Mouse (Mus musculus): Measurements from ENCODE around the gene Gm17416. TPM values are rescaled to one million over a fixed set of nuclear protein-coding genes. Genes with fewer than 3 reads are reported as not detected.

Gene Gm17416
- polyA plus RNA-seq, 1 experiment from 2014 or later = not detected

DNA sequence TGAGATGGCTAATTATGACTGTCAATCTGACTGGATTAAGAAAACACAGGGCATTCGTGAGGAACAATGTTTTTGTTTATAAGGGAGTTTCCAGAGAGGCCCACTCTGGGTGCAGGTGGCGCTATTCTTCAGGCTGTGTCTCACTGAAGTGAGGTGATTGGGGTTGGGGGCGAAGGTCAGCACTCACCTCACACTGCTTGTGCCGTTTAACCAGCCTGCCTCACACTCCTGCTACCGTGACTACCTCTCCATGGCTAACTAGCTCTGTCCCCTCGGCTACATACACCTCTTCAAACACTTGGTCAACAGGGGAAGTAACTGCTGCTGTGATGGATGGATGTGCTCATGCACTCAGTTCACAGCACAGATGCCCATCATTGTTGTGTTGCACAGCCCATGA, 19.9 kb downstream of the Gm17416 start:
- no peak overlapping the region for H3K4me3 ChIP-seq (ENCODE audit: low read depth, low read length)
- ATAC-seq (ENCODE audit: low read depth) (no peak), DNase-seq (ENCODE audit: low spot score) (no peak)
- H3K4me1 ChIP-seq (ENCODE audit: control insufficient read depth, insufficient read depth, low read length) = no peaks in the 10 kb centered on the region
- H3K9ac ChIP-seq (ENCODE audit: low read depth, low read length) = no peak overlapping the region
- H3K4me2 ChIP-seq (ENCODE audit: low read depth, low read length) = no peak overlapping the region
- 32% methylated on average over 6 of the region's 6 CpGs for WGBS
- H3K27me3 ChIP-seq (replicated peaks; ENCODE audit: control insufficient read depth, insufficient read depth, low read length) = no peaks in the 10 kb centered on the region
- H3K36me3 ChIP-seq (ENCODE audit: control insufficient read depth, insufficient read depth, low read length) = no peaks in the 10 kb centered on the region
- no peaks in the 10 kb centered on the region for H3K9me3 ChIP-seq (ENCODE audit: control insufficient read depth, low read length)
- no peak overlapping the region for H3K27ac ChIP-seq (replicated peaks; ENCODE audit: low read depth, low read length)

DNA sequence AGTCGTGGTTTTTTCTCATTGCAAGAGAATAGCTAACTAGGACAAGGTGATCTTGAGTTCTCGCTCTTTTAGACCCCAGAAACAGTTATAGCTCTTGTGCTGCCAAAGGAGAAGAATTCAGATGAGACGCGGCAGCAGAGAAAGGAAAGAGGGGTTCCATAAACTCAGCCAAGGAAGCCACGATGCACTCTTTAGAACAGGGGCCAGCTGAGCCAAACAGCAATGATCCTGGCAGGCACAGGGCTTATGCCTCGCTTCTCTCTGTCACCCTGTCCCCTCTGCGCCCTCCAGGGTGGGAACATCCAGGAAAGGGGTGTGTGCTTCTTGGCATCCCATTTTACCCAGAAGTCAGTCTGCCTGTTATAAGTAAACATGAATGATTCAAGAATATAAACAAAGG, 30.2 kb downstream of the Gm17416 start, which contains the start of gene Defb45:
Gene Defb45 (minus strand): TSS at position 101 of the 400 bp plus-strand sequence.
- Histone ChIP-seq H3K4me1 (ENCODE audit: control insufficient read depth, insufficient read depth, low read length) (no peaks in the 10 kb centered on the region), H3K9me3 (ENCODE audit: control insufficient read depth, low read length) (no peaks in the 10 kb centered on the region), H3K27me3 (replicated peaks; ENCODE audit: control insufficient read depth, insufficient read depth, low read length) (no peaks in the 10 kb centered on the region), H3K4me2 (ENCODE audit: low read depth, low read length) (no peak within 1 kb of the TSS), H3K27ac (replicated peaks; ENCODE audit: low read depth, low read length) (no peak within 1 kb of the TSS), H3K36me3 (ENCODE audit: control insufficient read depth, insufficient read depth, low read length) (no peaks in the 10 kb centered on the region), H3K9ac (ENCODE audit: low read depth, low read length) (no peak within 1 kb of the TSS), H3K4me3 (ENCODE audit: low read depth, low read length) (no peak within 1 kb of the TSS)
- no peak for DNase-seq (ENCODE audit: low spot score)
- WGBS = 63% methylated on average over 7 of the region's 7 CpGs
- no peak for ATAC-seq (ENCODE audit: low read depth)

DNA sequence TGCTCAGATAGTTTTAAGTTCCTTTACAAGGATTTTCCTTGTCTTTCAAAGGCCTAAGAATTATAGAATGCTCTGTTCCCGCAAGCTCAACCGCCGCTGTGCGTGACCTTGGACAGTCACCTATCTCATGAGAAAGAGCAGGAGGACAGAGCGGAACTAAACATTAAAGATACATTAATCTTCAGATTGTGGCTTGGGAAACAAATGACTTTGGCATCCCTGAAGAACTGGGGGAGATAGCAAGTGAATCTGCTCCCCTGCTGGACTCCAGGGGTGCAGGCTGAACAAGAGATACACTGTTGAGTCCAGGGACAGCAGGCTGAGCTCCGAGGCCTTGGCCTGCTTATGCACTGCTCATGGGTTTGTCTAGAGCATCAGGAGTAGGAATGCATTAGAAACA, 30.9 kb downstream of the Gm17416 start:
- Histone ChIP-seq H3K4me2 (ENCODE audit: low read depth, low read length) (no peak overlapping the region), H3K4me3 (ENCODE audit: low read depth, low read length) (no peak overlapping the region), H3K36me3 (ENCODE audit: control insufficient read depth, insufficient read depth, low read length) (no peaks in the 10 kb centered on the region), H3K27ac (replicated peaks; ENCODE audit: low read depth, low read length) (no peak overlapping the region), H3K9me3 (ENCODE audit: control insufficient read depth, low read length) (no peaks in the 10 kb centered on the region), H3K27me3 (replicated peaks; ENCODE audit: control insufficient read depth, insufficient read depth, low read length) (no peaks in the 10 kb centered on the region), H3K4me1 (ENCODE audit: control insufficient read depth, insufficient read depth, low read length) (no peaks in the 10 kb centered on the region), H3K9ac (ENCODE audit: low read depth, low read length) (no peak overlapping the region)
- DNase-seq (ENCODE audit: low spot score) (no peak), ATAC-seq (ENCODE audit: low read depth) (no peak)
- 84% methylated on average over 6 of the region's 6 CpGs for WGBS

DNA sequence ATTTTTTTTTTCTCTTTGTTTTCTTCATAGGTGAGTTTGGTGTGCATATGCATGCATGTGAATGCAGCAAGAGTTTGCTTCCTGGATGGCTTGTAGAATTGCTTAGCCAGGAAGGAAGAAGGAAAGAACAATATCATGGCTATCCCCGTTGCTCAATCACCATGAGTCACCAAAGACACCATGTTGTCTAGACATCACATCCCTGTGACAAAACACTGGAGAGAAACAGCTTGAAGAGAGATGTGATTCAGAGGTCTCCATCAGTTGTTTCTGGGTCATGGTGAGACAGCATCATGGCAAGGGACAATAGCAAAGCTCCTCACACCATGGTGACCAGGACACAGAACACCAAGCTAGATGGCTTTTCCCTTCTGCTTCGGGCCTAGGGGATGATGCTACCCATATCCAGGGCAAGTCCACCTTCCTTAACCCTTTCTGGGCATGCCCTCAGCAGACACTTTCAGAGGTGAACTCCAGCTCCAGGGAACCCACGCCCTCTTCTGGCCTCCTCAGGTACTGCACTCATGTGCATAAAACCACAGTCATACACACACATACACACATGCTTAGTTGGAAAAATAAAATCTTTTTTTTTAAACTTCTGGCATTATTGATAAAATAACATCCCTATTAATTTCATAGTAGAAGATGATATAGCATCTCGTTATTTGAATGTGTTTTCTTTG, 32.3 kb downstream of the Gm17416 start:
- H3K9me3 ChIP-seq (ENCODE audit: control insufficient read depth, low read length) = no peaks in the 10 kb centered on the region
- no peak for ATAC-seq (ENCODE audit: low read depth)
- H3K9ac ChIP-seq (ENCODE audit: low read depth, low read length) = no peak overlapping the region

DNA sequence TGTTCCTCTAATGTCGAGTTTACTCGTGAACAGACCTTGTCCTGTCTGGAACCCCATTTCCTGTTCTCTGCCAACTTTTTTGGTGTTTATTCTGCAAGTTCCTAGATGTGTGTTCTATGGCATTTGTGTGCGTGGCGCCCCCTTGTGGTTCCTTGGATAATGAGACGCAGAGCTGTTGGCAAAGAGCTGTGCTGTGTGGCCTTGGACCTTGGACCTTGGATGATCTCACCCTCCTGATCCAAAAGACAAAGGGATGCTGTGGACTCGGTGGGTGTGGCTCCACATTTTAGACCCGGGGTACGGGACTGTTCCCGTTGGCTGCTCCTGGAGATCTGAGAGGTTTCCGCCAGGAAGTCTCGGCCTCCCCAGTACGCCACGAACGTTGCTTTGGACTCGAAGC, 34.9 kb downstream of the Gm17416 start, which contains the start of gene Defb36:
Gene Defb36 (plus strand): TSS at position 271 of the 400 bp plus-strand sequence.
- H3K27me3 ChIP-seq (replicated peaks; ENCODE audit: control insufficient read depth, insufficient read depth, low read length) = no peaks in the 10 kb centered on the region
- no peak within 1 kb of the TSS for H3K4me2 ChIP-seq (ENCODE audit: low read depth, low read length)
- no peaks in the 10 kb centered on the region for H3K36me3 ChIP-seq (ENCODE audit: control insufficient read depth, insufficient read depth, low read length)
- no peak within 1 kb of the TSS for H3K9ac ChIP-seq (ENCODE audit: low read depth, low read length)
- no peak within 1 kb of the TSS for H3K4me3 ChIP-seq (ENCODE audit: low read depth, low read length)
- WGBS = 80% methylated on average over 15 of the region's 15 CpGs
- H3K9me3 ChIP-seq (ENCODE audit: control insufficient read depth, low read length) = no peaks in the 10 kb centered on the region
- H3K27ac ChIP-seq (replicated peaks; ENCODE audit: low read depth, low read length) = no peak within 1 kb of the TSS
- ATAC-seq (ENCODE audit: low read depth) (no peak), DNase-seq (ENCODE audit: low spot score) (no peak)
- H3K4me1 ChIP-seq (ENCODE audit: control insufficient read depth, insufficient read depth, low read length) = no peaks in the 10 kb centered on the region

More for the DNA sequence above, 32.3 kb downstream of the Gm17416 start:
- Histone ChIP-seq H3K27me3 (replicated peaks; ENCODE audit: control insufficient read depth, insufficient read depth, low read length) (no peaks in the 10 kb centered on the region), H3K4me3 (ENCODE audit: low read depth, low read length) (no peak overlapping the region), H3K4me2 (ENCODE audit: low read depth, low read length) (no peak overlapping the region), H3K36me3 (ENCODE audit: control insufficient read depth, insufficient read depth, low read length) (no peaks in the 10 kb centered on the region), H3K4me1 (ENCODE audit: control insufficient read depth, insufficient read depth, low read length) (no peaks in the 10 kb centered on the region), H3K27ac (replicated peaks; ENCODE audit: low read depth, low read length) (no peak overlapping the region)
- 75% methylated on average over 4 of the region's 4 CpGs for WGBS
- DNase-seq (ENCODE audit: low spot score) = no peak

DNA sequence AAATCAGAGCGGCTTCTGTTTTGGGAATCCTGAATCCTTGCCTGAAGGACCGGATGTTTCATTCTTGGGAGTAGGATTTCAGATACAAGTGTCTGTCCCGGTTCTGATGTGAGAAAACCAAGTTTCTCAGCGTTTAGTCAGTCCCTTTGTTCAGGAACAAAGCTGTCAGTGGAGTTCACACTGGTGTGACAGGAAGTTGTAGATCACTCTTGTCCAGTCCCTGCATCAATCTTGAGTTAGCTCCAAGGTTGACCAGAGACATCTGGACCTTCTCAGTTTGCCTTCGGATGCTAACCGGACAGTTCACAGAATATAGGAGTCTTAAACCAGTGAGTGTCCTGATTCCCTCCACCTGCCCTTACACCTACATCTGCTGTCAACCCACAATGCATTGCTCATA, 38.6 kb downstream of the Gm17416 start:
- DNase-seq (ENCODE audit: low spot score) (no peak), ATAC-seq (ENCODE audit: low read depth) (no peak)
- Histone ChIP-seq H3K27me3 (replicated peaks; ENCODE audit: control insufficient read depth, insufficient read depth, low read length) (no peaks in the 10 kb centered on the region), H3K27ac (replicated peaks; ENCODE audit: low read depth, low read length) (no peak overlapping the region), H3K36me3 (ENCODE audit: control insufficient read depth, insufficient read depth, low read length) (no peaks in the 10 kb centered on the region), H3K4me3 (ENCODE audit: low read depth, low read length) (no peak overlapping the region), H3K4me2 (ENCODE audit: low read depth, low read length) (no peak overlapping the region), H3K9ac (ENCODE audit: low read depth, low read length) (no peak overlapping the region), H3K9me3 (ENCODE audit: control insufficient read depth, low read length) (no peaks in the 10 kb centered on the region), H3K4me1 (ENCODE audit: control insufficient read depth, insufficient read depth, low read length) (no peaks in the 10 kb centered on the region)
- 50% methylated on average over 6 of the region's 6 CpGs for WGBS

DNA sequence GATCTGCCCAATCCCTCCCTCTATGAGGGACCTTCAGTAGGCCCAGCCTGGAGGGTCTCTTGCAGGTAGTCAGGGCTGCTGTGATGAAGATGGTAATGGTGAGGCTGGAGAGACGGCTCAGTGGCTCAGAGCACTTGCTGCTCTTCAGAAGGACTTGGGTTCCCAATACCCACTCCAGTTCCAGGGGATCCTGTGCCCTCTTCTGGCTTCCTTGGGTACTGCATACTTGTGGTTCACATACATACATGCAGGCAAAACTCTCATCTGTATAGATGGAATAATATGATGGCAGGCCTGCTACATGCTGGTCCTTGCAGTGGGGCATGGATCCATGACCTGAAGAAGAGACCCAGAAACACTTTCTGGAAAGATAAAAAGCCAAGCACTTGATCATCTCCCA, 39.6 kb downstream of the Gm17416 start:
- 87% methylated on average over 1 of the region's 1 CpGs for WGBS
- Histone ChIP-seq H3K27ac (replicated peaks; ENCODE audit: low read depth, low read length) (no peak overlapping the region), H3K9me3 (ENCODE audit: control insufficient read depth, low read length) (no peaks in the 10 kb centered on the region), H3K9ac (ENCODE audit: low read depth, low read length) (no peak overlapping the region), H3K4me3 (ENCODE audit: low read depth, low read length) (no peak overlapping the region), H3K27me3 (replicated peaks; ENCODE audit: control insufficient read depth, insufficient read depth, low read length) (no peaks in the 10 kb centered on the region), H3K4me2 (ENCODE audit: low read depth, low read length) (no peak overlapping the region), H3K36me3 (ENCODE audit: control insufficient read depth, insufficient read depth, low read length) (no peaks in the 10 kb centered on the region), H3K4me1 (ENCODE audit: control insufficient read depth, insufficient read depth, low read length) (no peaks in the 10 kb centered on the region)
- DNase-seq (ENCODE audit: low spot score) (no peak), ATAC-seq (ENCODE audit: low read depth) (no peak)

DNA sequence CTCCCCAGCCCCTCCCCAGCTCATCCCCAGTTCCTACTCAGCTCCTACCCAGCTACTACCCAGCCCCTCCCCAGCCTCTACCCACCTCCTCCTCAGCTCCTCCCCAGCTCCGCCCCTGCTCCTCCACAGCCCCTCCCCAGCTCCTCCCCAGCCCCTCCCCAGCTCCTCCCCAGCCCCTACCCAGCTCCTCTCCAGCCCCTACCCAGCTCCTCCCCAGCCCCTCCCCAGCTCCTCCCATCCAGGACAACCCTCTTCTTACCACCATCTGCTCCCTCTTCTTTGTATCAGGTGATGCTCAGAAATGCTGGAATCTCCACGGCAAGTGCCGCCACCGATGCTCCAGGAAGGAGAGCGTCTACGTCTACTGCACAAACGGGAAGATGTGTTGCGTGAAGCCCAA, 43.1 kb downstream of the Gm17416 start:
- H3K27ac ChIP-seq (replicated peaks; ENCODE audit: low read depth, low read length) = no peak overlapping the region
- H3K4me3 ChIP-seq (ENCODE audit: low read depth, low read length) = no peak overlapping the region
- H3K4me1 ChIP-seq (ENCODE audit: control insufficient read depth, insufficient read depth, low read length) = no peaks in the 10 kb centered on the region
- H3K9me3 ChIP-seq (ENCODE audit: control insufficient read depth, low read length) = no peaks in the 10 kb centered on the region
- no peak overlapping the region for H3K4me2 ChIP-seq (ENCODE audit: low read depth, low read length)
- ATAC-seq (ENCODE audit: low read depth) = no peak
- no peaks in the 10 kb centered on the region for H3K36me3 ChIP-seq (ENCODE audit: control insufficient read depth, insufficient read depth, low read length)
- 33% methylated on average over 7 of the region's 8 CpGs for WGBS
- no peak overlapping the region for H3K9ac ChIP-seq (ENCODE audit: low read depth, low read length)
- DNase-seq (ENCODE audit: low spot score) = no peak
- no peaks in the 10 kb centered on the region for H3K27me3 ChIP-seq (replicated peaks; ENCODE audit: control insufficient read depth, insufficient read depth, low read length)

DNA sequence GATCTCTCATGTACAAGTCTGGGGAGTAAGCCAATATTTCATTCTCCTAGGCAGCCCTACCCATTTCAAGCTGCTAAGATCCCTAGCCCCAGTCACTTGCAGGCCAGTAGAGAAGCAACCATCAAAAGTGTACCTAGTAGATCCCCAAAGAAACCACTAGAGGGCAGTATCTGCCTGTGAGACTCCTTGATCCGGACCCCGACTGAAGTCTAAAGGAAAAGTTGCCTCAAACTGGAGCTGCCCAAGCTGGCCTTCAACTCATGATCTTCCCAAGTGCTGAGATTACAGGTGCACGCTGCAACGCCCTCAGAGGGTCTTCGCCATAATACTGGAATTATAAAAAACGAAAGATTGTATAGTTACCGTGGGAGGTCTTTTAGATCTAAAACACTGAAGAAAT, 46.4 kb downstream of the Gm17416 start:
- peak; percentile 74 for ATAC-seq (ENCODE audit: low read depth)
- H3K27me3 ChIP-seq (replicated peaks; ENCODE audit: control insufficient read depth, insufficient read depth, low read length) = no peaks in the 10 kb centered on the region

More for the DNA sequence above, 46.4 kb downstream of the Gm17416 start:
- no peaks in the 10 kb centered on the region for H3K36me3 ChIP-seq (ENCODE audit: control insufficient read depth, insufficient read depth, low read length)
- DNase-seq (ENCODE audit: low spot score) = peak; percentile 81
- no peak overlapping the region for H3K27ac ChIP-seq (replicated peaks; ENCODE audit: low read depth, low read length)
- no peaks in the 10 kb centered on the region for H3K4me1 ChIP-seq (ENCODE audit: control insufficient read depth, insufficient read depth, low read length)
- 10% methylated on average over 7 of the region's 7 CpGs for WGBS
- no peak overlapping the region for H3K9ac ChIP-seq (ENCODE audit: low read depth, low read length)
- H3K9me3 ChIP-seq (ENCODE audit: control insufficient read depth, low read length) = no peaks in the 10 kb centered on the region
- H3K4me2 ChIP-seq (ENCODE audit: low read depth, low read length) = no peak overlapping the region
- H3K4me3 ChIP-seq (ENCODE audit: low read depth, low read length) = no peak overlapping the region

Measured in embryonic facial prominence, embryonic 14.5 days (tissue).